Comparison of ENCODE assay signal across 12 mouse cellular contexts in genomic region chr6:114932116-114932500, GRCm38 (mm10). TPM values are rescaled to one million over a fixed set of nuclear protein-coding genes. Genes with fewer than 3 reads are reported as not detected.
DNase-seq lines count a peak whose midpoint lies in the region; ATAC-seq lines count a peak whose summit lies in the region.
"Had no signal": no experiment of that assay in that cellular context is flagged by ENCODE, and none has a peak within 500 bp of the region (broad histone marks: within the 10 kb centered on the region; RNA-seq: fewer than 3 reads in every experiment).

No protein-coding gene starts in this region.

- peak; percentile 27; the same call in 1 of the 2 replicates for ATAC-seq in lung, embryonic 16.5 days (ENCODE audit: low read depth)
- ATAC-seq in intestine, embryonic 15.5 days = no peak
- ATAC-seq in stomach, embryonic 16.5 days (ENCODE audit: insufficient read depth, low FRiP score) = no peak
- no peak for ATAC-seq in hindbrain, embryonic 12.5 days (ENCODE audit: low FRiP score)

- no peaks in the 10 kb centered on the region for H3K27me3 ChIP-seq in lung, embryonic 16.5 days (ENCODE audit: control insufficient read depth, insufficient read depth, low read depth, low read length)
- no peaks in the 10 kb centered on the region for H3K27me3 ChIP-seq in intestine, embryonic 15.5 days (replicated peaks)
- H3K27me3 ChIP-seq in stomach, embryonic 16.5 days (ENCODE audit: control insufficient read depth, insufficient read depth, low read length) = no peaks in the 10 kb centered on the region
- H3K27me3 ChIP-seq in hindbrain, embryonic 12.5 days = no peaks in the 10 kb centered on the region

- peaks cover 26% of the 10 kb centered on the region for H3K4me1 ChIP-seq in lung, embryonic 16.5 days (replicated peaks; ENCODE audit: control insufficient read depth, insufficient read depth, low read length)
- peaks cover 27% of the 10 kb centered on the region for H3K4me1 ChIP-seq in intestine, embryonic 15.5 days (replicated peaks)
- peaks cover 17% of the 10 kb centered on the region for H3K4me1 ChIP-seq in stomach, embryonic 16.5 days (ENCODE audit: control insufficient read depth, insufficient read depth, low read length)
- H3K4me1 ChIP-seq in hindbrain, embryonic 12.5 days = peaks cover 21% of the 10 kb centered on the region

- peaks cover under 1% of the 10 kb centered on the region for H3K9me3 ChIP-seq in lung, embryonic 16.5 days (ENCODE audit: control insufficient read depth, low read length)
- no peaks in the 10 kb centered on the region for H3K9me3 ChIP-seq in intestine, embryonic 15.5 days
- 0 out of 2 replicates have a peak, but pooled peaks cover 2% of the 10 kb centered on the region for H3K9me3 ChIP-seq in stomach, embryonic 16.5 days (replicated peaks; ENCODE audit: control insufficient read depth, low read length)
- H3K9me3 ChIP-seq in hindbrain, embryonic 12.5 days (replicated peaks) = no peaks in the 10 kb centered on the region

- intact Hi-C loops in heart, postnatal 36 days (cut with DNase I) = no loop called here

- DNase-seq in heart, adult 11 months = peak; percentile 76
- DNase-seq in heart, postnatal 36 days = no peak
- DNase-seq in lung, postnatal 10 days = no peak
- DNase-seq in spleen, postnatal 36 days (ENCODE audit: low spot score in 2 of 2) = no peak
- DNase-seq: heart, adult 2 months; lung, postnatal 4 days; thymus, adult 2 months had no signal

- peak overlapping the region; percentile 57 for H3K9ac ChIP-seq in lung, embryonic 16.5 days (ENCODE audit: low read length)
- H3K9ac ChIP-seq in intestine, embryonic 15.5 days = no peak overlapping the region
- H3K9ac ChIP-seq in stomach, embryonic 16.5 days (ENCODE audit: low read length) = 0 out of 2 replicates have a peak overlapping the region, but pooled peaks have one; percentile 47
- no peak overlapping the region for H3K9ac ChIP-seq in hindbrain, embryonic 12.5 days

- H3K27ac ChIP-seq in lung, embryonic 16.5 days (ENCODE audit: low read length) = peak overlapping the region; percentile 80
- peak overlapping the region; percentile 82 for H3K27ac ChIP-seq in intestine, embryonic 15.5 days
- H3K27ac ChIP-seq in stomach, embryonic 16.5 days (ENCODE audit: low read length) = peak overlapping the region; percentile 85
- no peak overlapping the region for H3K27ac ChIP-seq in hindbrain, embryonic 12.5 days
- H3K27ac ChIP-seq: heart, adult 2 months had no signal

- peak overlapping the region; percentile 52; the same call in 1 of the 2 replicates for H3K4me2 ChIP-seq in lung, embryonic 16.5 days (ENCODE audit: low read depth, low read length)
- H3K4me2 ChIP-seq in intestine, embryonic 15.5 days (replicated peaks) = peak overlapping the region; percentile 38
- peak overlapping the region; percentile 26; the same call in 1 of the 2 replicates for H3K4me2 ChIP-seq in stomach, embryonic 16.5 days (ENCODE audit: low read depth, low read length)
- no peak overlapping the region for H3K4me2 ChIP-seq in hindbrain, embryonic 12.5 days (replicated peaks)

- no peaks in the 10 kb centered on the region for H3K36me3 ChIP-seq in lung, embryonic 16.5 days (ENCODE audit: control insufficient read depth, insufficient read depth, low read length)
- H3K36me3 ChIP-seq in intestine, embryonic 15.5 days = no peaks in the 10 kb centered on the region
- no peaks in the 10 kb centered on the region for H3K36me3 ChIP-seq in stomach, embryonic 16.5 days (ENCODE audit: control insufficient read depth, insufficient read depth, low read length)
- no peaks in the 10 kb centered on the region for H3K36me3 ChIP-seq in hindbrain, embryonic 12.5 days

- 45% methylated on average over 5 of the region's 5 CpGs for WGBS in lung, embryonic 16.5 days
- WGBS in intestine, embryonic 15.5 days = 49% methylated on average over 5 of the region's 5 CpGs
- WGBS in stomach, embryonic 16.5 days = 50% methylated on average over 5 of the region's 5 CpGs
- 76% methylated on average over 5 of the region's 5 CpGs for WGBS in hindbrain, embryonic 12.5 days

- H3K4me3 ChIP-seq in lung, embryonic 16.5 days (ENCODE audit: low read length) = no peak overlapping the region
- H3K4me3 ChIP-seq in intestine, embryonic 15.5 days (replicated peaks) = no peak overlapping the region
- H3K4me3 ChIP-seq in stomach, embryonic 16.5 days (replicated peaks; ENCODE audit: low read length) = no peak overlapping the region
- H3K4me3 ChIP-seq in hindbrain, embryonic 12.5 days = no peak overlapping the region
- H3K4me3 ChIP-seq: erythroblast, embryonic 14.5 days; heart, adult 2 months had no signal

RNA-seq across cellular contexts. Expression of gene Vgll4, which starts 37.7 kb away (rescaled TPM):
- 10 to 100 TPM; 20.6 to 23.1 TPM for total RNA-seq in heart, postnatal 36 days (2021)
- polyA plus RNA-seq in lung, embryonic 16.5 days (2015; fragmentation: Nextera tagmentation; extraction: Ambion mirVana) = 152 and 155 TPM in 2 replicates
- polyA plus RNA-seq in intestine, embryonic 15.5 days (2015; fragmentation: Nextera tagmentation; extraction: Ambion mirVana) = 74.8 and 76.0 TPM in 2 replicates
- 75.1 and 77.1 TPM in 2 replicates for polyA plus RNA-seq in stomach, embryonic 16.5 days (2015; fragmentation: Nextera tagmentation; extraction: Ambion mirVana)
- 94.2 and 94.3 TPM in 2 replicates for polyA plus RNA-seq in hindbrain, embryonic 12.5 days (2016; fragmentation: Nextera tagmentation; extraction: Ambion mirVana)

Comparison
In these comparisons a context has a peak if more than half of its experiments do, and no peak if none do; other contexts are left out.
1. H3K9ac ChIP-seq: peak in lung, embryonic 16.5 days (single experiment) and stomach, embryonic 16.5 days (single experiment); none in intestine, embryonic 15.5 days (single experiment) and hindbrain, embryonic 12.5 days (single experiment).